Mouse (Mus musculus) testis, adult 2 months (tissue): ENCODE results near the gene Gfra1.

Source experiments
- CTCF ChIP-seq: fragments of 200-500 bp; IDR thresholded peaks from 2 replicates; pipeline ENCODE4 v1.5.1; 2012; ENCODE audit warnings: low read depth, mild to moderate bottlenecking, inconsistent platforms, low read length, moderate library complexity; ENCODE audit not compliant: control insufficient read depth, insufficient read depth, insufficient replicate concordance
- POLR2A ChIP-seq: fragments of 200-500 bp; IDR thresholded peaks from 2 replicates; pipeline ENCODE4 v1.6.1; 2012; ENCODE audit warnings: low read depth, mild to moderate bottlenecking, inconsistent platforms, low read length, moderate library complexity; ENCODE audit not compliant: control insufficient read depth

DNA sequence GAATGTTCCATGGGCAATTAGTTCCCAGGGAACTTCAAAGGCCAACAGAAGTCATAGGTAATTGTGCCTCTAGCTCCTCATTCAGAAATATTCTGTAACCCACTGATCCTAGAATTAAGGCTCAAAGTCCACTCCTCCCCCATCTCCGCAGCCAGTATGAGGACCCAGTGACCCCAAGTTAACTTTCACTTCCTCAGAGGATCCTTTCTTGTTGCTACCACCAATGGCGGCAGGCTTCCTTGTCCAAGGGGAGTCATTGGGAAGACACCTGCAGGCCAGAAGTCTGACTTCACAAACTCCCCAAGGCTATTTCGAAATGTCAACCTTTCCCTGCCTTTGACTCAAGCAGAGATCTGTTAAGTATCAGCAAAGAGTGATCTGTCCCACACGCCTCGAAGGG, 253.1 kb downstream of the Gfra1 start:
- TF ChIP-seq POLR2A: no peak
- no peak for TF ChIP-seq CTCF
